Mouse (Mus musculus): ENCODE measurements around the gene Fjx1. TPM values are rescaled to one million over a fixed set of nuclear protein-coding genes. Genes with fewer than 3 reads are reported as not detected.

The Fjx1 gene
- polyA plus RNA-seq, 1 experiment from 2014 or later = 2.7 TPM

- no peak for ATAC-seq
- Histone ChIP-seq H3K9ac (ENCODE audit: low read depth, low read length) (no peak overlapping the region), H3K27ac (ENCODE audit: low read length) (no peak overlapping the region), H3K4me2 (ENCODE audit: low read depth, low read length) (no peak overlapping the region), H3K36me3 (ENCODE audit: control insufficient read depth, insufficient read depth, low read length) (no peaks in the 10 kb centered on the region), H3K27me3 (replicated peaks; ENCODE audit: control insufficient read depth, insufficient read depth, low read length) (no peaks in the 10 kb centered on the region), H3K4me1 (ENCODE audit: control insufficient read depth, insufficient read depth, low read length) (no peaks in the 10 kb centered on the region), H3K4me3 (ENCODE audit: low read length) (no peak overlapping the region), H3K9me3 (ENCODE audit: control insufficient read depth, low read length) (no peaks in the 10 kb centered on the region)
- WGBS = 49% methylated on average over 4 of the region's 4 CpGs
These were observed 21.2 kb downstream of the Fjx1 start for GRCm38 (mm10) chr2:102431084-102431483.

- Histone ChIP-seq H3K9ac (ENCODE audit: low read depth, low read length) (no peak overlapping the region), H3K4me2 (ENCODE audit: low read depth, low read length) (no peak overlapping the region), H3K27ac (ENCODE audit: low read length) (no peak overlapping the region), H3K9me3 (ENCODE audit: control insufficient read depth, low read length) (no peaks in the 10 kb centered on the region), H3K36me3 (ENCODE audit: control insufficient read depth, insufficient read depth, low read length) (no peaks in the 10 kb centered on the region), H3K27me3 (replicated peaks; ENCODE audit: control insufficient read depth, insufficient read depth, low read length) (no peaks in the 10 kb centered on the region), H3K4me1 (ENCODE audit: control insufficient read depth, insufficient read depth, low read length) (no peaks in the 10 kb centered on the region), H3K4me3 (ENCODE audit: low read length) (no peak overlapping the region)
- no peak for ATAC-seq
These were observed 24.3 kb downstream of the Fjx1 start for GRCm38 (mm10) chr2:102427974-102428373.

- Histone ChIP-seq H3K36me3 (ENCODE audit: control insufficient read depth, insufficient read depth, low read length) (no peaks in the 10 kb centered on the region), H3K27me3 (replicated peaks; ENCODE audit: control insufficient read depth, insufficient read depth, low read length) (no peaks in the 10 kb centered on the region), H3K4me2 (ENCODE audit: low read depth, low read length) (no peak overlapping the region), H3K9me3 (ENCODE audit: control insufficient read depth, low read length) (no peaks in the 10 kb centered on the region), H3K4me3 (ENCODE audit: low read length) (no peak overlapping the region), H3K9ac (ENCODE audit: low read depth, low read length) (no peak overlapping the region), H3K27ac (ENCODE audit: low read length) (no peak overlapping the region), H3K4me1 (ENCODE audit: control insufficient read depth, insufficient read depth, low read length) (no peaks in the 10 kb centered on the region)
- 83% methylated on average over 3 of the region's 3 CpGs for WGBS
- ATAC-seq = no peak
These were observed 25.9 kb downstream of the Fjx1 start for GRCm38 (mm10) chr2:102426434-102426833.

GRCm38 (mm10) chr2:102416149-102416743 is 36.1 kb downstream of the Fjx1 start:
- 68% methylated on average over 14 of the region's 14 CpGs for WGBS
- Histone ChIP-seq H3K9ac (ENCODE audit: low read depth, low read length) (no peak overlapping the region), H3K4me3 (ENCODE audit: low read length) (no peak overlapping the region), H3K27ac (ENCODE audit: low read length) (no peak overlapping the region), H3K4me2 (ENCODE audit: low read depth, low read length) (no peak overlapping the region), H3K27me3 (replicated peaks; ENCODE audit: control insufficient read depth, insufficient read depth, low read length) (no peaks in the 10 kb centered on the region), H3K36me3 (ENCODE audit: control insufficient read depth, insufficient read depth, low read length) (no peaks in the 10 kb centered on the region), H3K4me1 (ENCODE audit: control insufficient read depth, insufficient read depth, low read length) (no peaks in the 10 kb centered on the region), H3K9me3 (ENCODE audit: control insufficient read depth, low read length) (no peaks in the 10 kb centered on the region)
- ATAC-seq = peak; percentile 59

GRCm38 (mm10) chr2:102412738-102413137 is 39.6 kb downstream of the Fjx1 start:
- Histone ChIP-seq H3K4me1 (ENCODE audit: control insufficient read depth, insufficient read depth, low read length) (peaks cover 4% of the 10 kb centered on the region), H3K9me3 (ENCODE audit: control insufficient read depth, low read length) (no peaks in the 10 kb centered on the region), H3K4me2 (ENCODE audit: low read depth, low read length) (no peak overlapping the region), H3K9ac (ENCODE audit: low read depth, low read length) (no peak overlapping the region), H3K4me3 (ENCODE audit: low read length) (no peak overlapping the region), H3K36me3 (ENCODE audit: control insufficient read depth, insufficient read depth, low read length) (no peaks in the 10 kb centered on the region), H3K27ac (ENCODE audit: low read length) (no peak overlapping the region), H3K27me3 (replicated peaks; ENCODE audit: control insufficient read depth, insufficient read depth, low read length) (no peaks in the 10 kb centered on the region)
- ATAC-seq = no peak
- WGBS = 82% methylated on average over 2 of the region's 2 CpGs

GRCm38 (mm10) chr2:102410615-102411014 is 41.7 kb downstream of the Fjx1 start:
- H3K4me2 ChIP-seq (ENCODE audit: low read depth, low read length) = no peak overlapping the region
- no peaks in the 10 kb centered on the region for H3K9me3 ChIP-seq (ENCODE audit: control insufficient read depth, low read length)
- 64% methylated on average over 4 of the region's 4 CpGs for WGBS
- H3K4me3 ChIP-seq (ENCODE audit: low read length) = no peak overlapping the region
- H3K36me3 ChIP-seq (ENCODE audit: control insufficient read depth, insufficient read depth, low read length) = no peaks in the 10 kb centered on the region
- no peak overlapping the region for H3K9ac ChIP-seq (ENCODE audit: low read depth, low read length)
- H3K27me3 ChIP-seq (replicated peaks; ENCODE audit: control insufficient read depth, insufficient read depth, low read length) = no peaks in the 10 kb centered on the region
- ATAC-seq = no peak
- H3K4me1 ChIP-seq (ENCODE audit: control insufficient read depth, insufficient read depth, low read length) = peaks cover 18% of the 10 kb centered on the region
- no peak overlapping the region for H3K27ac ChIP-seq (ENCODE audit: low read length)

- WGBS = 87% methylated on average over 3 of the region's 3 CpGs
- H3K9me3 ChIP-seq (ENCODE audit: control insufficient read depth, low read length) = no peaks in the 10 kb centered on the region
- H3K9ac ChIP-seq (ENCODE audit: low read depth, low read length) = no peak overlapping the region
- no peak for ATAC-seq
- peaks cover 18% of the 10 kb centered on the region for H3K4me1 ChIP-seq (ENCODE audit: control insufficient read depth, insufficient read depth, low read length)
- no peaks in the 10 kb centered on the region for H3K36me3 ChIP-seq (ENCODE audit: control insufficient read depth, insufficient read depth, low read length)
- no peak overlapping the region for H3K4me2 ChIP-seq (ENCODE audit: low read depth, low read length)
- H3K27ac ChIP-seq (ENCODE audit: low read length) = no peak overlapping the region
- no peak overlapping the region for H3K4me3 ChIP-seq (ENCODE audit: low read length)
- no peaks in the 10 kb centered on the region for H3K27me3 ChIP-seq (replicated peaks; ENCODE audit: control insufficient read depth, insufficient read depth, low read length)
These were observed 42.6 kb downstream of the Fjx1 start for GRCm38 (mm10) chr2:102409741-102410140.

- H3K36me3 ChIP-seq (ENCODE audit: control insufficient read depth, insufficient read depth, low read length) = no peaks in the 10 kb centered on the region
- no peak within 1 kb of the TSS for H3K4me3 ChIP-seq (ENCODE audit: low read length)
- no peaks in the 10 kb centered on the region for H3K9me3 ChIP-seq (ENCODE audit: control insufficient read depth, low read length)
- no peaks in the 10 kb centered on the region for H3K27me3 ChIP-seq (replicated peaks; ENCODE audit: control insufficient read depth, insufficient read depth, low read length)
- peak within 1 kb of the TSS; percentile 28 for H3K4me2 ChIP-seq (ENCODE audit: low read depth, low read length)
- no peak within 1 kb of the TSS for H3K9ac ChIP-seq (ENCODE audit: low read depth, low read length)
- peak; percentile 25 for ATAC-seq
- peaks cover 18% of the 10 kb centered on the region for H3K4me1 ChIP-seq (ENCODE audit: control insufficient read depth, insufficient read depth, low read length)
- peak within 1 kb of the TSS; percentile 6; the same call in 1 of the 2 replicates for H3K27ac ChIP-seq (ENCODE audit: low read length)
- 32% methylated on average over 14 of the region's 14 CpGs for WGBS
These were observed 44.7 kb downstream of the Fjx1 start, which contains the start of gene Trim44 for GRCm38 (mm10) chr2:102407363-102408184. Gene Trim44, minus strand, starts transcription at chr2:102407828.

GRCm38 (mm10) chr2:102406324-102407304 is 45.7 kb downstream of the Fjx1 start:
- WGBS = 48% methylated on average over 4 of the region's 4 CpGs
- ATAC-seq = peak; percentile 34; the same call in 1 of the 2 replicates
- Histone ChIP-seq H3K4me3 (ENCODE audit: low read length) (no peak overlapping the region), H3K9me3 (ENCODE audit: control insufficient read depth, low read length) (no peaks in the 10 kb centered on the region), H3K4me2 (ENCODE audit: low read depth, low read length) (peak overlapping the region; percentile 28), H3K27me3 (replicated peaks; ENCODE audit: control insufficient read depth, insufficient read depth, low read length) (no peaks in the 10 kb centered on the region), H3K4me1 (ENCODE audit: control insufficient read depth, insufficient read depth, low read length) (peaks cover 18% of the 10 kb centered on the region), H3K9ac (ENCODE audit: low read depth, low read length) (no peak overlapping the region), H3K27ac (ENCODE audit: low read length) (peak overlapping the region; percentile 6; the same call in 1 of the 2 replicates), H3K36me3 (ENCODE audit: control insufficient read depth, insufficient read depth, low read length) (no peaks in the 10 kb centered on the region)
